Mouse (Mus musculus) embryo, embryonic 9.5 days (tissue): ENCODE results near the gene Tax1bp1.
"Not testable (repeated sequence)": the region's sequence is repeated elsewhere in the genome, so short reads cannot be mapped to it uniquely, and the experiment has no call there.

ENCODE experiments used
- DNase-seq: peaks from one replicate; pipeline ENCODE4 v3.0.0-alpha.2; 2017; ENCODE audit errors: extremely low spot score

Gene Tax1bp1

GRCm38 (mm10) chr6:52713104-52713896, at the start of gene Tax1bp1:
Gene Tax1bp1, plus strand, starts transcription at chr6:52713729.
- DNase-seq: peak; percentile 88

GRCm38 (mm10) chr6:52667641-52668040, 45.9 kb upstream of the Tax1bp1 start:
- no peak for DNase-seq

GRCm38 (mm10) chr6:52669878-52670277, 43.7 kb upstream of the Tax1bp1 start:
- not testable (repeated sequence) for DNase-seq

- no peak for DNase-seq
Measured at GRCm38 (mm10) chr6:52671791-52672190, 41.7 kb upstream of the Tax1bp1 start.

- no peak for DNase-seq
Measured at GRCm38 (mm10) chr6:52672539-52672938, 41.0 kb upstream of the Tax1bp1 start.

- no peak for DNase-seq
Measured at GRCm38 (mm10) chr6:52673706-52674105, 39.8 kb upstream of the Tax1bp1 start.

- no peak for DNase-seq
Measured at GRCm38 (mm10) chr6:52674541-52674940, 39.0 kb upstream of the Tax1bp1 start.

- DNase-seq: no peak
Measured at GRCm38 (mm10) chr6:52675222-52675921, 38.2 kb upstream of the Tax1bp1 start.

GRCm38 (mm10) chr6:52677534-52677933, 36.0 kb upstream of the Tax1bp1 start:
- DNase-seq: not testable (repeated sequence)

- no peak for DNase-seq
Measured at GRCm38 (mm10) chr6:52679565-52679964, 34.0 kb upstream of the Tax1bp1 start.

- no peak for DNase-seq
Measured at GRCm38 (mm10) chr6:52680458-52681032, 33.0 kb upstream of the Tax1bp1 start.

GRCm38 (mm10) chr6:52681847-52682485, 31.6 kb upstream of the Tax1bp1 start:
- no peak for DNase-seq

- DNase-seq: no peak
Measured at GRCm38 (mm10) chr6:52682607-52683006, 30.9 kb upstream of the Tax1bp1 start.

GRCm38 (mm10) chr6:52686901-52687500, 26.5 kb upstream of the Tax1bp1 start:
- DNase-seq: no peak

GRCm38 (mm10) chr6:52690365-52690764, 23.2 kb upstream of the Tax1bp1 start:
- no peak for DNase-seq

GRCm38 (mm10) chr6:52691800-52692199, 21.7 kb upstream of the Tax1bp1 start:
- no peak for DNase-seq

GRCm38 (mm10) chr6:52692451-52693063, 21.0 kb upstream of the Tax1bp1 start:
- no peak for DNase-seq

GRCm38 (mm10) chr6:52697964-52698535, 15.5 kb upstream of the Tax1bp1 start:
- no peak for DNase-seq

GRCm38 (mm10) chr6:52699050-52699449, 14.5 kb upstream of the Tax1bp1 start:
- DNase-seq: no peak

- no peak for DNase-seq
Measured at GRCm38 (mm10) chr6:52699899-52700298, 13.6 kb upstream of the Tax1bp1 start.

GRCm38 (mm10) chr6:52703263-52703662, 10.3 kb upstream of the Tax1bp1 start:
- no peak for DNase-seq
